Mouse (Mus musculus): ENCODE measurements around the gene Col26a1. TPM values are rescaled to one million over a fixed set of nuclear protein-coding genes. Genes with fewer than 3 reads are reported as not detected.

Gene Col26a1
- polyA plus RNA-seq, 1 experiment: 5.6 TPM

- Histone ChIP-seq H3K27ac (ENCODE audit: insufficient read depth, low read depth, low read length) (no peak overlapping the region), H3K27me3 (replicated peaks; ENCODE audit: control insufficient read depth, insufficient read depth, low read length) (no peaks in the 10 kb centered on the region), H3K4me1 (ENCODE audit: control insufficient read depth, insufficient read depth, low read length) (no peaks in the 10 kb centered on the region), H3K4me3 (ENCODE audit: insufficient read depth, low read depth, low read length) (no peak overlapping the region), H3K36me3 (ENCODE audit: control insufficient read depth, insufficient read depth, low read length) (no peaks in the 10 kb centered on the region)
- DNase-seq: no peak
- WGBS: 87% methylated on average over 3 of the region's 3 CpGs
- TF ChIP-seq CTCF (conservative IDR thresholded peaks at IDR 0.05; ENCODE audit: insufficient read depth, insufficient read length, low read depth, low read length) (no peak), POLR2A (IDR thresholded peaks at IDR 0.05; ENCODE audit: low read depth, low read length) (no peak)
Observed at GRCm38 (mm10) chr5:136833053-136833452, 50.0 kb downstream of the Col26a1 start.

- H3K4me3 ChIP-seq (ENCODE audit: insufficient read depth, low read depth, low read length): no peak overlapping the region
- DNase-seq: peak; percentile 5
- WGBS: 77% methylated on average over 3 of the region's 3 CpGs
- no peak overlapping the region for H3K27ac ChIP-seq (ENCODE audit: insufficient read depth, low read depth, low read length)
- no peak for TF ChIP-seq CTCF (conservative IDR thresholded peaks at IDR 0.05; ENCODE audit: insufficient read depth, insufficient read length, low read depth, low read length)
- TF ChIP-seq POLR2A (IDR thresholded peaks at IDR 0.05; ENCODE audit: low read depth, low read length): no peak
- no peaks in the 10 kb centered on the region for H3K4me1 ChIP-seq (ENCODE audit: control insufficient read depth, insufficient read depth, low read length)
- H3K36me3 ChIP-seq (ENCODE audit: control insufficient read depth, insufficient read depth, low read length): no peaks in the 10 kb centered on the region
- H3K27me3 ChIP-seq (replicated peaks; ENCODE audit: control insufficient read depth, insufficient read depth, low read length): no peaks in the 10 kb centered on the region
Observed at GRCm38 (mm10) chr5:136830156-136830555, 52.9 kb downstream of the Col26a1 start.

GRCm38 (mm10) chr5:136821971-136822370 is 61.0 kb downstream of the Col26a1 start:
- no peaks in the 10 kb centered on the region for H3K36me3 ChIP-seq (ENCODE audit: control insufficient read depth, insufficient read depth, low read length)
- H3K4me3 ChIP-seq (ENCODE audit: insufficient read depth, low read depth, low read length): no peak overlapping the region
- H3K27me3 ChIP-seq (replicated peaks; ENCODE audit: control insufficient read depth, insufficient read depth, low read length): no peaks in the 10 kb centered on the region
- no peak for DNase-seq
- WGBS: 91% methylated on average over 8 of the region's 8 CpGs
- no peak overlapping the region for H3K27ac ChIP-seq (ENCODE audit: insufficient read depth, low read depth, low read length)
- TF ChIP-seq POLR2A (IDR thresholded peaks at IDR 0.05; ENCODE audit: low read depth, low read length) (no peak), CTCF (conservative IDR thresholded peaks at IDR 0.05; ENCODE audit: insufficient read depth, insufficient read length, low read depth, low read length) (no peak)
- no peaks in the 10 kb centered on the region for H3K4me1 ChIP-seq (ENCODE audit: control insufficient read depth, insufficient read depth, low read length)

- Histone ChIP-seq H3K4me1 (ENCODE audit: control insufficient read depth, insufficient read depth, low read length) (no peaks in the 10 kb centered on the region), H3K27me3 (replicated peaks; ENCODE audit: control insufficient read depth, insufficient read depth, low read length) (no peaks in the 10 kb centered on the region), H3K36me3 (ENCODE audit: control insufficient read depth, insufficient read depth, low read length) (no peaks in the 10 kb centered on the region), H3K27ac (ENCODE audit: insufficient read depth, low read depth, low read length) (no peak overlapping the region), H3K4me3 (ENCODE audit: insufficient read depth, low read depth, low read length) (no peak overlapping the region)
- DNase-seq: no peak
- TF ChIP-seq POLR2A (IDR thresholded peaks at IDR 0.05; ENCODE audit: low read depth, low read length) (no peak), CTCF (conservative IDR thresholded peaks at IDR 0.05; ENCODE audit: insufficient read depth, insufficient read length, low read depth, low read length) (no peak)
- WGBS: 90% methylated on average over 2 of the region's 2 CpGs
Observed at GRCm38 (mm10) chr5:136820911-136821310, 62.1 kb downstream of the Col26a1 start.

- 52% methylated on average over 11 of the region's 11 CpGs for WGBS
- no peaks in the 10 kb centered on the region for H3K36me3 ChIP-seq (ENCODE audit: control insufficient read depth, insufficient read depth, low read length)
- no peak for TF ChIP-seq POLR2A (IDR thresholded peaks at IDR 0.05; ENCODE audit: low read depth, low read length)
- TF ChIP-seq CTCF (conservative IDR thresholded peaks at IDR 0.05; ENCODE audit: insufficient read depth, insufficient read length, low read depth, low read length): no peak
- H3K27me3 ChIP-seq (replicated peaks; ENCODE audit: control insufficient read depth, insufficient read depth, low read length): no peaks in the 10 kb centered on the region
- no peaks in the 10 kb centered on the region for H3K4me1 ChIP-seq (ENCODE audit: control insufficient read depth, insufficient read depth, low read length)
- DNase-seq: no peak
- H3K27ac ChIP-seq (ENCODE audit: insufficient read depth, low read depth, low read length): no peak overlapping the region
- H3K4me3 ChIP-seq (ENCODE audit: insufficient read depth, low read depth, low read length): no peak overlapping the region
Observed at GRCm38 (mm10) chr5:136819686-136820085, 63.3 kb downstream of the Col26a1 start.

GRCm38 (mm10) chr5:136810539-136811374 is 72.3 kb downstream of the Col26a1 start:
- H3K36me3 ChIP-seq (ENCODE audit: control insufficient read depth, insufficient read depth, low read length): no peaks in the 10 kb centered on the region
- 37% methylated on average over 30 of the region's 30 CpGs for WGBS
- no peak for TF ChIP-seq POLR2A (IDR thresholded peaks at IDR 0.05; ENCODE audit: low read depth, low read length)
- TF ChIP-seq CTCF (conservative IDR thresholded peaks at IDR 0.05; ENCODE audit: insufficient read depth, insufficient read length, low read depth, low read length): no peak
- no peaks in the 10 kb centered on the region for H3K4me1 ChIP-seq (ENCODE audit: control insufficient read depth, insufficient read depth, low read length)
- no peak overlapping the region for H3K4me3 ChIP-seq (ENCODE audit: insufficient read depth, low read depth, low read length)
- DNase-seq: peak; percentile 11
- no peak overlapping the region for H3K27ac ChIP-seq (ENCODE audit: insufficient read depth, low read depth, low read length)
- H3K27me3 ChIP-seq (replicated peaks; ENCODE audit: control insufficient read depth, insufficient read depth, low read length): no peaks in the 10 kb centered on the region

- Histone ChIP-seq H3K4me1 (ENCODE audit: control insufficient read depth, insufficient read depth, low read length) (no peaks in the 10 kb centered on the region), H3K27ac (ENCODE audit: insufficient read depth, low read depth, low read length) (no peak overlapping the region), H3K4me3 (ENCODE audit: insufficient read depth, low read depth, low read length) (no peak overlapping the region), H3K27me3 (replicated peaks; ENCODE audit: control insufficient read depth, insufficient read depth, low read length) (no peaks in the 10 kb centered on the region), H3K36me3 (ENCODE audit: control insufficient read depth, insufficient read depth, low read length) (no peaks in the 10 kb centered on the region)
- no peak for TF ChIP-seq POLR2A (IDR thresholded peaks at IDR 0.05; ENCODE audit: low read depth, low read length)
- TF ChIP-seq CTCF (conservative IDR thresholded peaks at IDR 0.05; ENCODE audit: insufficient read depth, insufficient read length, low read depth, low read length): no peak
- WGBS: 47% methylated on average over 16 of the region's 16 CpGs
- no peak for DNase-seq
Observed at GRCm38 (mm10) chr5:136806379-136807056, 76.5 kb downstream of the Col26a1 start.
